Mouse (Mus musculus): ENCODE data around the gene Jph3. TPM values are rescaled to one million over a fixed set of nuclear protein-coding genes. Genes with fewer than 3 reads are reported as not detected.

Jph3 gene
- polyA plus RNA-seq, 1 experiment: not detected

DNA sequence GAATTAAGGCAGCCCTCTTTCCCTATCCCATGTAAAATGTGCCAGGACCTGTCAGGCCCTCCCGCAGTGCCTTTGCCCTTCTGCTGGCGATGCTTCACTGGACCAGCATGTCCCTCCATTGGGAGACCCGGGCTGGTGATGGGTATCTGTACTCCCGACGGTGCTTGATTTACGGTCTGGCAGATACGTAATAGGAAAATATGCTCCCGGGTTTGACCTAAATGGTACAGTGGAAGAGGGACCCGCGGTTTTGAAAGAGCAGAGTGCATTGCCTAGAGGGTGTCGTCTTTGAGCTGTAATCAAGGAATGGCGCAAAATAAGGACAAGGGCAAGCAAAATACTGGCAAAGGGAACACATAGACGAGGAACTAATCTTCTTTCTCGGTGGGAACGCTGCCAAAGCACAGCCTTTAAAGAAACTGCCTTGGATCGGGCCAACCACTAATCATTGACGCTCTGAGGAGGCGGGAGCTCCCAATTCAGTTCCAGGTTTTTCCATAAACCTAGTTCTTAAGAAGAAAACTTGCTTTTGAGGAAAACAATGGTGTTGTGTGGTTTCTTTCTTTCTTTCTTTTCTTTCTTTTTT lies 100.4 kb downstream of the Jph3 start:
- no peaks in the 10 kb centered on the region for H3K36me3 ChIP-seq (ENCODE audit: control insufficient read depth)
- TF ChIP-seq TAL1 (IDR thresholded peaks at IDR 0.05; ENCODE audit: low read length) (no peak), GATA1 (IDR thresholded peaks at IDR 0.05; ENCODE audit: low read length) (no peak)
- no peaks in the 10 kb centered on the region for H3K9me3 ChIP-seq (ENCODE audit: control insufficient read depth, low read length)
- H3K4me3 ChIP-seq (replicated peaks): peak overlapping the region; percentile 88
- H3K4me1 ChIP-seq (ENCODE audit: control insufficient read depth): peaks cover 27% of the 10 kb centered on the region
- H3K27me3 ChIP-seq (ENCODE audit: control insufficient read depth): peaks cover 20% of the 10 kb centered on the region

GRCm38 (mm10) chr8:121832061-121832460 lies 102.6 kb downstream of the Jph3 start:
- Histone ChIP-seq H3K36me3 (ENCODE audit: control insufficient read depth) (no peaks in the 10 kb centered on the region), H3K4me1 (ENCODE audit: control insufficient read depth) (peaks cover 27% of the 10 kb centered on the region), H3K9me3 (ENCODE audit: control insufficient read depth, low read length) (no peaks in the 10 kb centered on the region), H3K27me3 (ENCODE audit: control insufficient read depth) (peaks cover 20% of the 10 kb centered on the region), H3K4me3 (replicated peaks) (no peak overlapping the region)
- TF ChIP-seq TAL1 (IDR thresholded peaks at IDR 0.05; ENCODE audit: low read length) (no peak), GATA1 (IDR thresholded peaks at IDR 0.05; ENCODE audit: low read length) (no peak)

DNA sequence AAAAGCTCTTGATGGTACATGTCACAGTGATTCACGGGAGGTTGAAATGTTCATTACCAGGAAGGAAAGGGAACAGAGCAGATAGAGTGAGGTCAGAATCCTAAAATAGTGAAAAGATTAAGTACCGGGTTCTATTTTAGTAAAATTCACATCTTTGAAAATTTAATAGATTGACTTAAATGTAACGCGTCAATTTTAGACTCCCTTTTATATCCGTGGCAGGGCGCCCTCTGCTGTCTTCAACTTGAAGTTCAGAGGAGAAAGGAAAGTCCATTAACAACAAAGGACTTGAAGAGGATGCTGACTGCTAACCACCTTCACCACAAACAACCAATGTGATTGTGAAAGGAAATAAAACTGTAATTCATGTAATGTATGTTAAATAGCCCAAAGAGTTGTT lies 103.1 kb downstream of the Jph3 start:
- Histone ChIP-seq H3K4me3 (replicated peaks) (no peak overlapping the region), H3K4me1 (ENCODE audit: control insufficient read depth) (peaks cover 27% of the 10 kb centered on the region), H3K9me3 (ENCODE audit: control insufficient read depth, low read length) (no peaks in the 10 kb centered on the region), H3K36me3 (ENCODE audit: control insufficient read depth) (no peaks in the 10 kb centered on the region), H3K27me3 (ENCODE audit: control insufficient read depth) (peaks cover 20% of the 10 kb centered on the region)
- TF ChIP-seq GATA1 (IDR thresholded peaks at IDR 0.05; ENCODE audit: low read length) (no peak), TAL1 (IDR thresholded peaks at IDR 0.05; ENCODE audit: low read length) (no peak)

DNA sequence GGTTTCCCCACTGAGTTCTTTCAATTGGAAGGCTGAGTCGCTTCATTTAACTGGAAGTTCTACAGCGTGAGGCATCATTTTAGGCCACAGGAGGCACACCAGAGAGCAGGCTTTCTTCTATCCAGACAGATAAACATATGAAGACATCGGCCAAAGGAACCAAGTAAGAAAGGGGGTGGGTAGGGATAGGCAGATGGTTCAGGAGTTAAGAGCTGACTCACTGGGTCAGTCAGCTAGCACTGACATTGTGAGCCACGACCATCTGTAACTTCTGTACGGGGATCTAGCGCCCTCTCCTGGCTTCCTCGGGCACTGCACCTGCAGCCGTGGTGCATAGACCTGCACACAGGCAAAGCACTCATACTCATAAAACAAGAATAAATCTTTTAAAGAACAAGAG lies 111.8 kb downstream of the Jph3 start:
- no peak overlapping the region for H3K4me3 ChIP-seq (replicated peaks)
- peaks cover 12% of the 10 kb centered on the region; the same call in 1 of the 2 replicates for H3K36me3 ChIP-seq (ENCODE audit: control insufficient read depth)
- H3K27me3 ChIP-seq (ENCODE audit: control insufficient read depth): peaks cover 12% of the 10 kb centered on the region
- no peak for TF ChIP-seq GATA1 (IDR thresholded peaks at IDR 0.05; ENCODE audit: low read length)
- TF ChIP-seq TAL1 (IDR thresholded peaks at IDR 0.05; ENCODE audit: low read length): no peak
- H3K4me1 ChIP-seq (ENCODE audit: control insufficient read depth): peaks cover 3% of the 10 kb centered on the region
- no peaks in the 10 kb centered on the region for H3K9me3 ChIP-seq (ENCODE audit: control insufficient read depth, low read length)

DNA sequence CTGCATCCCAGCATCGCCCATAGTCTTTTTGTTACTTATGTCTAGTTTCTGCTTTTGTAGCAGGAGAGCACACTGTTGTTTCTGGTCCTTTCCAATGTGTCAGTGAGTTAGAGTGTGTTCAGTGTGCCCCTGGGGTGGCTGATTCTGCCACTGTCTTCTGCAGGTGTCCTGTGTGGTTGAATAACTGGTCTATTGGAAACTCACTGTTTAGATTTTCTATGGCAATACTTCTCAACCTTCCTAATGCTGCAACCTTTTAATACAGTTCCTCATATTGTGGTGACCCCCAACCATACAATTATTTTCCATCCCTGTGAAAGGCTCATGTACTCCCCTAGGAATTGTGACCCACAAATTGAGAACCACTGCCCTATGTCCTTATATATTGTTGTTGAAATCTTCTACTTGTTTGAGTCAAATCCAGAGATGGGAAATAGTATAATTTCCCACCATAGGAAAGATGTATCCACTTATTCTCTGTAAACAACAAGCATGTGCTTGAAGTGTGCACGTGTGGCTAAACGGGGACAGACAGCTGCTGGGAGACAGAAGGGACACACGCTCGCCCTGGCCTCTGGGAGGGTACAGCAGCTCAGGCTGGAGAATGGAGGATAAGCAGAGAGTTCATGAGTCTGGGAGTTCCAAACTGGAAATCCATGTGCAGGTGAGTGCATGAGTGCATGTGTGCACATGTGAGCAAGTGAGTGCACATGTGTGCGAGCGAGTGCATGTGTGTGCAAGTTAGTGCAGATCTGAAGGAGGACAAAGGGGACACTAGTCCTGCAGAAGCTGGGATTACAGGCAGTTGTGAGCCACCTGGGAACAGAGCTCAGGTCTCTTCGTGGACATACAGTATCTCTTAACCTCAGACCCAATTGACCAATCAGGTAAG lies 112.9 kb downstream of the Jph3 start:
- peaks cover 3% of the 10 kb centered on the region for H3K4me1 ChIP-seq (ENCODE audit: control insufficient read depth)
- TF ChIP-seq TAL1 (IDR thresholded peaks at IDR 0.05; ENCODE audit: low read length) (no peak), GATA1 (IDR thresholded peaks at IDR 0.05; ENCODE audit: low read length) (no peak)
- H3K27me3 ChIP-seq (ENCODE audit: control insufficient read depth): peaks cover 14% of the 10 kb centered on the region
- H3K36me3 ChIP-seq (ENCODE audit: control insufficient read depth): peaks cover 12% of the 10 kb centered on the region; the same call in 1 of the 2 replicates
- H3K9me3 ChIP-seq (ENCODE audit: control insufficient read depth, low read length): no peaks in the 10 kb centered on the region
- H3K4me3 ChIP-seq (replicated peaks): no peak overlapping the region

- Histone ChIP-seq H3K27me3 (ENCODE audit: control insufficient read depth) (peaks cover 17% of the 10 kb centered on the region), H3K4me1 (ENCODE audit: control insufficient read depth) (peaks cover 3% of the 10 kb centered on the region), H3K4me3 (replicated peaks) (no peak overlapping the region), H3K9me3 (ENCODE audit: control insufficient read depth, low read length) (no peaks in the 10 kb centered on the region), H3K36me3 (ENCODE audit: control insufficient read depth) (peaks cover 12% of the 10 kb centered on the region; the same call in 1 of the 2 replicates)
- TF ChIP-seq GATA1 (IDR thresholded peaks at IDR 0.05; ENCODE audit: low read length) (no peak), TAL1 (IDR thresholded peaks at IDR 0.05; ENCODE audit: low read length) (no peak)
Measured at GRCm38 (mm10) chr8:121843184-121843733, 113.8 kb downstream of the Jph3 start.

Other genes starting within 250 kb of the Jph3 start
- not detected in 2 replicates for gene 1700018B08Rik, start 185.3 kb upstream of the Jph3 start, polyA plus RNA-seq (2012)
- gene Fbxo31, start 150.8 kb upstream of the Jph3 start, polyA plus RNA-seq (2012): 1.3 and 1.6 TPM in 2 replicates
- gene Map1lc3b, start 139.3 kb upstream of the Jph3 start, polyA plus RNA-seq (2012): 29.2 and 30.4 TPM in 2 replicates
- gene Zcchc14, start 76.7 kb upstream of the Jph3 start, polyA plus RNA-seq (2012): not detected in 2 replicates
- 2.7 and 2.8 TPM in 2 replicates for gene Klhdc4, start 99.9 kb downstream of the Jph3 start, polyA plus RNA-seq (2012)
- gene Slc7a5, start 178.1 kb downstream of the Jph3 start, polyA plus RNA-seq (2012): 12.4 and 35.9 TPM in 2 replicates
- 0.03 and 0.08 TPM in 2 replicates for gene Car5a, start 215.3 kb downstream of the Jph3 start, polyA plus RNA-seq (2012)
- 8.0 and 8.8 TPM in 2 replicates for gene Banp, start 220.1 kb downstream of the Jph3 start, polyA plus RNA-seq (2012)

All from erythroblast, embryonic 14.5 days (primary cell).